Mouse (Mus musculus) mouse trophoblast stem cell (cell line): Measurements from ENCODE around the gene Wnt5a.

Experiments
- in situ Hi-C, 2 experiments: fragments of 300-500 bp; cut with MseI, MboI; formaldehyde crosslinking; loops; 2 replicates in 1 of 2; 3 replicates in 1 of 2; pipeline ENCODE4 v1.15.1; 2025

Wnt5a gene

DNA sequence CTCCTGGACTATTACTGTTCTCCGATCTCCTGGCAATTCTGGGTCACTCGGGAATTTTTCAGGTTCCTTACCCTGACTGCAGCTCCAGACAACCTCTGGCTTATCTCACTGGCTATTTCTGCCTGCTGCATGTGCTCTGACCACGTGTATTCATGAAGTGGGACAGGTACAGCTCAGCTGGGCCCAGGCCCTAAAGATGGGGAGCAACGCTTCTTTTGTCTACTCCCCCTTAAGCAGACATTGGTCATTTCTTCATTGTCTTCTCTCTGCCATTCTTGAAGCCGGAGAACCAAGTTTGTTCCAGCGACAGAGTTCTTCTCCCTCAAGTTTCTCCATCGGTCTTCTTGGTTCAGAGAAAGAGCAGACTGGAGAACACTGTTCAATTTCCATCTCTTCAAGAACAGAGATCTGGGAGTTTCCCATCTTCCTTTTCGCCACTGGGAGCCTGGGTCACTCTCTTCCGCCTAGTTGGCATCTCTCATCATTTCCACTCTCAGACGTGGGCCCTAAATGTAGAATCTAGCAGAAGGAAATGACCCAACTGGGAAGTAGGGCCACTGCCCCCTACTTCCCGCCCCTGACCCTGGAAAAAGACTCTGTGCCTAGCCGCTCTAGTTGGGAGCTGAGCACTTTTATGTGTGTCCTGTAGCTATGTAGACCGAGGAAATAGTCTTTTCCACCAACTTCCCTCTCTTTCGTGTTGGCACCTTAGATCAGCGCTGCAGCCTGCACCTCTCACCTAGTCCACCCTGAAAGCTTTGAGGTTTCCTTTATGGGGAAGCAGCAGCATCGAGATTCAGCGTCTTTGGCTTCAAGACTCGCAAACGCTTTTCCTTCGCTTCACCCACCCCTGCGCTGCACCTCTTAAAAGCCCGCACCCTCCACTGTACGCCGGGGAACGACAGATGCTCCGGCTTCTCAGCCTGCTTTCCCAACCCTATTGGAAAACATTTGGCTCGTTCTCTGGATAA is 4.0 kb downstream of the Wnt5a start:
- in situ Hi-C loops = loop anchor here (10.0 to 25.0 kb wide), 3 partner anchors 421 to 704 kb away; no protein-coding TSS in a partner anchor

DNA sequence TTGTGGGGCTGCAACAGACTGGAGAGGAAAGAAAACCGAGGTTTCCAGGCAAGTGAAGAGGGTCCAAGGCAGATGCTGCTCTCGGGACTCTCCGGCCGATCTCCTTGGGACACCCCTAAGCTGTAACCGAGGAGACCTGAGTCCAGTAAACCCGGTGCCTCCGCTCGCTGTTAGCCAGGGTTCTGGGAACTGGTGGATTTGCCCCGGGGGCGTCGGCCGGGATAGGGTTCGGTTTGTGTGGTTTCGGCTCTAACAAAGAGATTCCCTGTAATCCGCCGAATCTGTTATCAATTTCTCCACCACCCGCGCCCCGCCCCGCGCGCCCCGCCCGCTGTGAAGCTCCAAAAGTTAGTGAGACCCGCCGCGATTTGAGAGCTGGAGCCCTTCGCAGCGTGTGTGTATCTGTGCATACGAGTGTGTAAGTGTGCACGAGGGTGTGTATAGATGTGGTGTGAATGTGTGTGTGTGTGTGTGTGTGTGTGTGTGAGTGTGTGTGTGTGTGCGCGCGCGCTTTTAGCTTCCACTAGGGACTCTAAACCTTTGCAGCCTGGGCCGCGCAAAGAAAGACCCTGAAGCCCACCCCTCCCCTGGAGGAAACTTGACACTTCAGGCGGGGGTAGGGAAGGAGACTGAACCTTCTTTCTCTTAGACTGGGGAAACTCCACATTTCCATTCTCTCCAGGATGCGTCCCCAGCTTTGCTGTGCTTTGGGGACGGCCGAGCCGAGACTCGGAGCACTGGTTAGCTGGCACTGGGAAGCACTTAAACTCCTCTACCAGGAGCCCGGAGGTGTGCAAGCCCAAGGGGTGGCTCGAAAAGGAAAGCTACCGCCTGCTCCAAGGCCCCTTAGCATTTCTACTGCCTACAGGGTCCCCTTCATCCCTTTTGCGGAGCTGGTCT is 5.1 kb downstream of the Wnt5a start:
- in situ Hi-C loops = loop anchor here (10.0 to 25.0 kb wide), 3 partner anchors 422 to 705 kb away; no protein-coding TSS in a partner anchor

DNA sequence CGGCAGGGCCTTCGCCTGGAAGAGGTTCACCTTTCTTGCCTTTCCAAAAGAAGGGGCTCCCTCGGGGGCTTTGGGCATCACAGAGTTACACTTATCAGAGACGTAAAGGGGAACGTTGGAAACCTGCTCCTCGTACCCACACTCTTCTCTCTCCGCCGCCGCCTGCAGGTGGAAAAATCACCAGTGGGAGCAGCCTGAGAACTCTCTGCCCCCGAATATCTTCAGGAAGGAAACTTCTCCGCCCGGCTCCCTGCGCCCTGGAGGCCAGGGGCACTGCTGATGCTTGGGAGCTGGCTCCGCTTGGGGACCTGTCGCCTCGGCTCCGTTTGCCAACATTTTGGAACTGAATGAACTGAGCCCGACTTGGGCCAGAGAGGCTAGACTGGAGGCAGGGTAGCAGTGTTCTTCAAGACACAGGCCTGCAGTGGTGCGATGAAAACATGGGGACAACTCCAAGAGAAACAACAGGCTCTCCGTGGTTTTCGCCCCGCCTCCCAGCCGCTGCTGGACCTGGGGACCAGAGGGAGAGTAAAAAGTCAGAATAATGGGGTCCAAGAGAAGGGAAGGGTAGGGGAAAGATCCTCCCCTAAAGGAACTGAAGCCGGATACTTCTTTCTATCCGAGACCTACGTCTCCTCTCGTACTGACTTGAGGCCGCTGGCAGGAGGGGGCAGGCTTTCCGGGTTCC is 5.9 kb downstream of the Wnt5a start:
- in situ Hi-C loops = loop anchor here (25.0 kb wide), 2 partner anchors 423 to 698 kb away; no protein-coding TSS in a partner anchor

DNA sequence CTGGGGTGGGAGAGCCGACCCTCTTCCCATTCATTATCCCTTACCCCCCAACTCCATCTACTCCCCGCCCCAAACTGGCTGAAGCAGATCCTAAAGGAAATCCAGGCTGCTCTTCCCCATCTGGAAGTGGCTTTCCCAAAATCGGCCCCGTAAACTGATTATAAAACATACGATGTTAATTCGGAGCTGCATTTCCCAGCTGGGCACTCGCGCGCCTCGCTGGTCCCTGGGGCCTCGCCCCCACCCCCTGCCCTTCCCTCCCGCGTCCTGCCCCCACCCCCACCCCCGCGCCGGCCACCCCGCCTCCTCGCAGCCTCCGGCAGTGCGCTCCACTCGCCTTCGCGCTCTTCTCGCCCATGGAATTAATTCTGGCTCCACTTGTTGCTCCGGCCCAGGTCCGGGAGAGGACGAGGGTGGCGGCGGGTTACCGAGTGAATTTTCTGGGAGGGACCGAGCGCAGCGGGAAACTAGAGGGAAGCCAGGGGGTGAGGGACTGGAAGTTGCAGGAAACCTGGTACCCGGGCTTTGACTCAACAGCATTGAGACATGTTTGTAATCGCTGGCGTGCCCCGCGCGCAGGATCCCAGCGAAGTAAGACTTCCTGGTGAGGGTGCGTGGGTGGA is 6.6 kb downstream of the Wnt5a start:
- in situ Hi-C loops = loop anchor here (25.0 kb wide), 2 partner anchors 424 to 699 kb away; no protein-coding TSS in a partner anchor

DNA sequence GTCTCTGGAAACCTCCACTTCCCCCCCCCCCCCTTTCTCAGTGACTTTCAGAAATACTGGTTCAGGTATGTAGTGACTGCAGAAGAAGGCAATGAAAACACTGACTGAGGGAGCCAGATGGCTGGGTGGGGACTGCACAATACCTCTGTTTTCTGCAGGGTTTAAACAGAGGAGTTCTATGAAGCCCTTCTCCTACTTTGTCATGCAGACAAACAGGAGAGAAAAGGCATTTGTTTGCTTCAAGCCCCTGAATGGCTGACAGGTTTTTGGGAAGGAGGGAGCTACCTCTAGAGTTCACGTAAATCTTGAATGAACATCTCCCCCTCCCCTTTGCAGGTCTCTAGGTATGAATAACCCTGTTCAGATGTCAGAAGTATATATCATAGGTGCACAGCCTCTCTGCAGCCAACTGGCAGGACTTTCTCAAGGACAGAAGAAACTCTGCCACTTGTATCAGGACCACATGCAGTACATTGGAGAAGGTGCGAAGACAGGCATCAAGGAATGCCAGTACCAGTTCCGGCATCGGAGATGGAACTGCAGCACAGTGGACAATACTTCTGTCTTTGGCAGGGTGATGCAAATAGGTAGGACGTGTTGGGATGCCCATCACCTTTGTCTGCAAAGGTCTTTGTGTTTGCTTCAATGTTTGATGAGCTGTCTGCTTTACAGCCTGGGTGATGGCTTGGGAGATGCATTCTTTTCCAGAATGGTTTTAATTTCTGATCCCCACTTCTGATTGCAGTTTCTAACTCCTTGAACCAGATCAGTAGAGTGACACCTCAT is 8.4 kb downstream of the Wnt5a start:
- in situ Hi-C loops = loop anchor here (25.0 kb wide), 2 partner anchors 426 to 701 kb away; no protein-coding TSS in a partner anchor

DNA sequence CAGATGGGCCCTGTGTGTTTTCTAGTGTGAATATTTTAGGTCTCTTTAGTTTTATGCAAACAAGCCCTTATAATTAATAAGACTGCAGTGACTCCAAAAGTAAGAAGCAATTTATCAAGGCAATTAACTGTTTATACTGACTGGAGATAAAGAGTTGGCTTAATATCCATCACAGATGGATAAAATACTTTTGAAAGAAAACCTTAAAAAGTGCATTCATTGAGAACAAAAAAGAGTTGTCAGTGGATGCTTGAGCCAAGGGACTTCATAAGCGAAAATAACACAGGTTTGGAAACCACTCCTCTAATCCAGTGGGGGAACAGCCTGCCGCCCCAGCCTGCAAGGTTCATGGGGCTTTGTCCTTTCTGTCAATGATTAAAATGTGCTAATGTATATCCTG is 9.6 kb downstream of the Wnt5a start:
- in situ Hi-C loops = loop anchor here (25.0 kb wide), 2 partner anchors 427 to 702 kb away; no protein-coding TSS in a partner anchor

DNA sequence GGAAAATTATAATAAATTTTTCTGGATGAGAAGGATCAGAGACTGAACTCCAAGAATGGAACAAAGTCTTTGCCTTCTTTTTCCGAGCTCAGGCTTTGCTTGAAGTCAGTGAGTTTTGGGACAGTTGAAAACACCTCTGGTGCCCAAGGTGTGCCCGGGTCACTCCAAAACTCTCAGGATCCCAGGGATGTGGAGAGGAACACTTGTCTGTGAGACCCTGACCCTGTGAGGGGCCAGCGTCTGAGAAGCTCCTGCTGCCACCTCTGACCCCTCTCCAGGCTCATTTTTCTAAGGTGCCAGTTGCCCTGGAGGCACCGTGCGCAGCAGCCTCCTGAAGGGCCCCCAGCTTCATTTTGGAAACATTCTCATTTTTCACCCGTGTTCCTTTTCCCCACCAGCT is 10.8 kb downstream of the Wnt5a start:
- in situ Hi-C loops = loop anchor here (25.0 kb wide), 2 partner anchors 428 to 703 kb away; no protein-coding TSS in a partner anchor

DNA sequence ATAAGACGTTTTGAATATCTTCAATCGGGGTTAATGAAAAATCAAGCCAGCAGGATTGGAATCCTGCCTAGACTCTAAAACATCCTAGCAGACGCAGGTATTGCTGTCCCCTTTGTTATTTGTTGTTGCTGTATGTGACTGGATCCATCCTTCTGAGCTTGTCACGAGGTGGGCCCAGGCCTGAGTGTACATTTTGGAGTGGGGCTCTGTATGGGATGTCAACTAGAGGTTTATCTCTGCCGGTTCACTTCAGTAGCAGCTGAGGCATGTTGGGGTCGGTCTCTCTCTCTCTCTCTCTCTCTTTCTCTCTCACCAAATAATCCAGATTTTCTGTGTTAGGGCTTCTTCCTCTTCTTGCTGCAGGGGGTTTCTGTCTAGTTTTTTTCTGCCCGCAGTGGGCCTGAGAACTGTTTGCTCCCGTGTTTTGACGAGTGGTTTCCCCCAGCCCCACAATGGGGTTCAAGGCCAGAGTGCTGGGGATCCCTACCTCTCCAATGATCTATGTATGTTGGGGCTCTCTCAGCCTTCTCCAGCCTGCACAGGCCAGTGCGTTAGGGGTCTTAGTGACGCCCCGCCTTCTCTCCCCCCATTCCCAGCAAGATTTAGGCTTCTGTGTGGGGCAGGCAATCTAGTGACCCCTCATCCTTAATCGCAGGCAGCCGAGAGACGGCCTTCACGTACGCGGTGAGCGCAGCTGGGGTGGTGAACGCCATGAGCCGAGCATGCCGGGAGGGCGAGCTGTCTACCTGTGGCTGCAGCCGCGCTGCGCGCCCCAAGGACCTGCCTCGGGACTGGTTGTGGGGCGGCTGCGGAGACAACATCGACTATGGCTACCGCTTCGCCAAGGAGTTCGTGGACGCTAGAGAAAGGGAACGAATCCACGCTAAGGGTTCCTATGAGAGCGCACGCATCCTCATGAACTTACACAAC is 13.3 kb downstream of the Wnt5a start:
- in situ Hi-C loops = loop anchor here (25.0 kb wide), 2 partner anchors 431 to 706 kb away; no protein-coding TSS in a partner anchor

DNA sequence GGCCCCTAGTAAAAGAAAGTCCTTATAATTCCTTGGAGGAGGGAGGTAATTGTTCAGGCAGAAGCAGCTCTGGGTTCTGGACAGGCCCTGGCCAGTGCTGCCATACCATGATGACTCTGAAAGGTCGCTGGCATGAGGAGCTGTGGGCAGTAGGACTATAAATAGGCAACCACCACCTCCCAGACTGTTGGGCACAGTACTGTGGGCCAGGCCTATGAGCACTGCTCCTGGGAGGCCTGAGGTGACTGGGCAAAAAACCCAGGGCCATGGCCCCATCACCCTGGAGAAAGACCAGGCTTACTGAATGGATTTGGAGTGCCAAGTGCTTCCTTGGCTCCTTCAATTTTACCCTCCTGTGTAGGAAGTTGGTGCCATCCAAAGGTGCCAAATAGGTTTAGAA is 16.6 kb downstream of the Wnt5a start:
- in situ Hi-C loops = loop anchor here (25.0 kb wide), 2 partner anchors 434 to 709 kb away; no protein-coding TSS in a partner anchor

DNA sequence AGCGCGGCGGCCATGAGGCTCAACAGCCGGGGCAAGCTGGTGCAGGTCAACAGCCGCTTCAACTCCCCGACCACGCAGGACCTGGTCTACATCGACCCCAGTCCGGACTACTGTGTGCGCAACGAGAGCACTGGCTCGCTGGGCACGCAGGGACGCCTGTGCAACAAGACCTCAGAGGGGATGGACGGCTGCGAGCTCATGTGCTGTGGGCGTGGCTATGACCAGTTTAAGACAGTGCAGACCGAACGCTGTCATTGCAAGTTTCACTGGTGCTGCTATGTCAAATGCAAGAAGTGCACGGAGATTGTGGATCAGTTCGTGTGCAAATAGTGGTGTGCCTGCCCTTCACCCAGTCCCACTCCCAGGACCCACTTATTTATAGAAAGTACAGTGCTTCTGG is 18.1 kb downstream of the Wnt5a start:
- in situ Hi-C loops = loop anchor here (25.0 kb wide), 2 partner anchors 435 to 710 kb away; no protein-coding TSS in a partner anchor

DNA sequence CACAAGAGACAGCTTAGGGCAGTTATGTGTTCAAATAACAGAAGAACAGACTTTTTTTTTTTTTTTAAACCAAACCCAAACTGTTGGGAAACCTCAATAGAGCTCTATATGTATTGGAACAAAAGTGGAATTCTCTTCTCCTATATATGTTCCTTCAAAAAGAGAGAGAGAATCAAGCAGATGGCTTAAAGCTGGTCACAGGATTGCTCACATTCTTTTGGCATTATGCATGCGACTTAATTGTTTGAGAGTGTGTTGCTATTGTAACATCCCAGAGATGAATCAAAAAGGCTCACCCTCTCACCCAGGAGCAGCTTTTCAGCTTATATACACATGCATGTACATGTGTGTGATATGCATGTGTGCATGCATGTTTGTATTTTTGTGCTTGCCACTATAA is 21.0 kb downstream of the Wnt5a start:
- in situ Hi-C loops = no loop called here

DNA sequence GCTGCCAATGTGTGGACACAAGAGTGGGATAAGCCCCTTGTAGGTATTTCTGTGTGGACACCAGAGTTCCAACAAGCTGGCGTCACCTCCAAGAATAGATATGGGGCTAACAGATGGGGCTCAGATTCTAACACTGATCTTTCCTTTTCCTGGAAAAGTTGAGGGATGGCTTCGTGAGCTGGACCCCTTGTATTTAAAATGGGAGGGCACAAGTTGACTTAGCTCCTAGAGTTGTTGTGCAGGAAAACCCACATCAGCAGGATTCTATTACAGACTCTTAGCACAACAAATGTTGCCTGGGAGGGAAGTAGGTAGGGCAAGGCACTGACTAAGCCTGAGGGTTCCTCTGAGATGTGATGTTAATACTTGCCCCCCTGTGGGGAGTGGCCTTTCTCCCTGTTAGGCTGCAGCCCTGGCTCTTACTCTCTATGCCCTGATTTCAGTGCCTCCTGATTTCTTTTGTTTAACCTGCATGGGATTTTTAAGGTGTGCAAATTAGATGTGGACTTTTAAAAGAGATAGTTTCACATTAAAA is 23.7 kb downstream of the Wnt5a start:
- in situ Hi-C loops = no loop called here

DNA sequence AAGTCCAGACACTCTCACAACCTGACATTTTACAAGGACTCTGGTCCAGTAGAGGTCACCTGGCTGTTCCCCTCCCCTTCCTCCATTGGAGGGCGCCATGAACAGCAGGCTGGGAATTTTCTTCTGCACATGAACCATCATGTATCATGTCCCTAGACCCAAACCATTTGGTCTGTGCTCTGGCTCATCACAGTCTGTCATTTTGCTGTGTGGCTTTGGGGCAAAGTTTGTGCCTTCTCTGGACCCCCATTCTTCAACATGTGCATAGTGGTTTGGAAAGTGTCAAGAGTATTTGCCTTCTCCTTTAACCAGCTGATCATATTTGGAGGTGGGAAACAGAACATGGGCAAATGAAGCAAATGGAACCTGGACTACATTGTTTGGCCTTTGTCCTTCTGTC is 27.0 kb downstream of the Wnt5a start:
- in situ Hi-C loops = no loop called here

DNA sequence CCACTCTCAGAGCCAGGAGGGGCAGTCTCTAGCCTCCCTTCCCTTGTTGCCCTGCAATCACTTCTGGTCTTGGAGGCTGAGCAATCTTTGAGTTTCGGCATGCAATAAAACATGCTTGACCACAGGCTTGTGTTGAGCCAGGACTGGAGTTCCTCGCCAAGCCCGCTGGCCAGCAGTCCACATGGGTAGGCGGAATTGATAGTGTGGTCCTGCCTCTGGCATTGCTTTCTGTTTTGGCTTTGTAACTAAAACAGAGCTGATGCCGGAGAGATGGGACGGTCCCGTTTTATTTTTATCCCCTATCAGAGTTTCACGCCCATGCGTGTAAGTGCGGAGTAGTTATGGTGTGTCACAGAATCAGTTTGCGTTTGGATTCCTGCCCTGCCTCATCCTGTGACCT is 28.4 kb downstream of the Wnt5a start:
- in situ Hi-C loops = no loop called here

DNA sequence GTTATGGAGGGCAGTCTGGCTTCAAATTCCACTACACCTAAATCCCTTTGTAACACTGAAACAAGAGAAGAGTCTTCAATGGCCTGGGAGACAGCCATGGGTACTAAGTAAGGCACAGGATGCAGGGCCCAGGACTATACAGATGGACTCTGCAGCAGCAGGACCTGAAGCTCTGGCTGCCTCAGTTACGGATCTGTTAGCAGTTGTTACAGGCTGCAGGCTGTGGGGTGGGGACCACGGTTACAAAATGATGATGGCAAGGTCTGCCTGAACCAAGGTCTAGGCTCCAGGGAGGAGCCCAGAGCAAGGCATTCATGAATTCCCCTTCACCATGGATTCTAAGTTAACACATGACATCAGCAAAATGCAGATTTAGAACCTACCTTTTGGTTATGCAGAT is 29.3 kb downstream of the Wnt5a start:
- in situ Hi-C loops = no loop called here

DNA sequence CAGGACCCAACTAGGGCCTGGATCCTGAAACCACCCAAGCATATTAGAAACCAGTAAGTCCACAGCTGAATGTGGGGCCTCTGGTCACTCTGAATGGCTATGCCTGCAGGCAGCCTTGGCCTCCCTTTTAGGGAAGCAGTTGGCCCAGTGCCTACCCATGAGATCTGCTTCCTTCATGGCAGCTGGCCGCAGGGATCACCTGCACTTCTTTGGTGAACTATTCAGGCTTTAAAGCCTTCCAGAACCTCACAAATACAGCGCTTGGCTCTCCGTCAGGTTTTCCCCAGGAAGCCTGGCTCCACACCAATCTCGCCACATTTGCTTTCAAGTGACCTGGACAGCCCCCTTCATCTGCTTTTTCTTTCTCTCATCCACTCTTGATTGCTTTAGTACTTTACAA is 31.3 kb downstream of the Wnt5a start:
- in situ Hi-C loops = no loop called here

DNA sequence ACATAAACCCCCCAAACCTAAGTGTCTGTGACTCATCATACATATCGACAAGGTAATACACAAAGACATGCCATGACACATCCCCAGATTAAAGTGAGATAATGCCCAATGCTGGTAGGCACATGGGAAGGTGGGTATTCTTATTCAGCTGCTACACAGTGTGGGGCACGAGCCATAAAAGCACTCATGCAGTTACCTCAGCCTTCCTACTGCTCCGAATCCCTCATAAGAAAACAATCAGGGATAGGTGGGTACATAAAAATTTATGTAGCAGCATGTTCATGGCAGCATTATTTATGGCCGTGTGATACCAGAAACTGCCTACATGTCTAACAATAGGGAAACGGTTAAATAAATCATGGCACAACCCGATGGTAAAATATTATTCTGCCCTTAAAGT is 35.0 kb downstream of the Wnt5a start:
- in situ Hi-C loops = no loop called here

DNA sequence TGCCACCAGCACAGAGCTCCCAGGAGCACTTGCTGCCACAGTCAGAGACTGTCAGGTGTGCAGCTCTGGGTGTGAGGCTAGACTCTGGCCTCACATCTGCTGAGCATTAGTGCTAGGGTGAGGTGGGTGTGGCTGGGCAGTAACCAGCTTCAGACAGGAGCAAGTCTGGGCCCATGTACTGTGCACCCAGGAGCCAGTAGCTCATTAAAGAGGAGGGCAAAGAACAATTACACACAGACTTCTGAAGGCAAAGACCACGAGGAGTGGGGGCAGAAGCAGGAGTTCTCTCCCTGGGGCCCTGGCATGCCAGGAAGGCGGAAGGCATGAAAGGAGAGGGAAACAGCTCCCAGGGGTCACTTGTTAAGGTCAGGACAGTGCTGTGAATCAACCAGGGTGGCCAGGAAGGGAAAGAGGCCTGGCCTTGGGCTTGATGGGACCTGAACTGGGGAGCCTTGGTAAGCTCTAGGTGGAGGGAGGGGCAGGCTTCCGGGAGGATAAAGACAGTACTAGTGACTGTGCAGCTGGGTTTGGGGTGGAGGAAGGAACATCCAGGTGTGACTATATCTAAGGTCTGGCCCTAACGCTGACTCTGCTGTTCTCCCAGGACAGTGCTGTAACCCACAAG is 37.7 kb downstream of the Wnt5a start:
- in situ Hi-C loops = no loop called here
